ENCODE assay signal across 8 mouse cellular contexts in the genomic region with DNA sequence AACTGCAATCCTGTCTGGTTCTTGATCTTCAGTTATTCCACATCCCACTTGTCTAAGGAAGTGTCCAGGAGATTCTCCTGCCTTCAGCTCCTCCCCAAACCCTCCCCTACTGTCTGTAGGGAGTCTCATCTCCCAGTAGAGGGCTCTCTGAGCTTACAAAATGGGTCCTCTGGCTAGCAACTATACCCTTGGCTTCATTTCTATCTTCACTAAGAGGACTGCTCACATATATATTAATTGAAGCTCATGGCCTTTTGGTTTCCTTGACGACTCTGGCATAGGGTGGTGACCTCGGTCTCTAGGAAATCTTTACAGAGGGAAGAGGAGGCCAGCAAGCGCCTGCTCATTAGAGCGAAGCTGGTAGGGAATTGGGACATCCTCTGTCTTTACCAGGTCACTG. TPM values are rescaled to one million over a fixed set of nuclear protein-coding genes. Genes with fewer than 3 reads are reported as not detected.
DNase-seq lines count a peak whose midpoint lies in the region; ATAC-seq and TF ChIP-seq lines count a peak whose summit lies in the region.

No protein-coding gene starts in this region.

- TF ChIP-seq CTCF in lung, embryonic 14.5 days (IDR thresholded peaks at IDR 0.05; ENCODE audit: low read depth), result peak; percentile 73

- H3K27me3 ChIP-seq in neural tube, embryonic 12.5 days (replicated peaks), result 0 out of 2 replicates have a peak, but pooled peaks cover 4% of the 10 kb centered on the region
- no peaks in the 10 kb centered on the region for H3K27me3 ChIP-seq in heart, embryonic 16.5 days (ENCODE audit: control insufficient read depth, insufficient read depth, low read length)
- no peaks in the 10 kb centered on the region for H3K27me3 ChIP-seq in lung, embryonic 14.5 days (ENCODE audit: insufficient read depth, low read length)
- no peaks in the 10 kb centered on the region for H3K27me3 ChIP-seq in splenic B cell, adult 2 months (ENCODE audit: control insufficient read depth, insufficient read depth, low read length, poor library complexity, severe bottlenecking)

- H3K36me3 ChIP-seq in neural tube, embryonic 12.5 days, result peaks cover 18% of the 10 kb centered on the region; the same call in 1 of the 2 replicates
- H3K36me3 ChIP-seq in heart, embryonic 16.5 days (ENCODE audit: control insufficient read depth, insufficient read depth), result peaks cover 11% of the 10 kb centered on the region
- peaks cover 27% of the 10 kb centered on the region; the same call in 1 of the 2 replicates for H3K36me3 ChIP-seq in lung, embryonic 14.5 days (ENCODE audit: insufficient read depth)
- no peaks in the 10 kb centered on the region; the same call in none of the 2 replicates for H3K36me3 ChIP-seq in splenic B cell, adult 2 months (ENCODE audit: control insufficient read depth, insufficient read depth, low read length, poor library complexity, severe bottlenecking)

- H3K9me3 ChIP-seq in neural tube, embryonic 12.5 days, result no peaks in the 10 kb centered on the region
- H3K9me3 ChIP-seq in heart, embryonic 16.5 days (replicated peaks; ENCODE audit: control insufficient read depth, low read length), result no peaks in the 10 kb centered on the region
- no peaks in the 10 kb centered on the region for H3K9me3 ChIP-seq in lung, embryonic 14.5 days (ENCODE audit: low read depth, low read length)

- ATAC-seq in neural tube, embryonic 12.5 days (ENCODE audit: low FRiP score, low read depth), result no peak
- no peak for ATAC-seq in heart, embryonic 16.5 days (replicated peaks; ENCODE audit: extremely low read depth, insufficient read depth, low FRiP score)
- ATAC-seq in lung, embryonic 14.5 days (ENCODE audit: insufficient read depth), result peak; percentile 12; the same call in 1 of the 2 replicates
- no peak for ATAC-seq in erythroid progenitor cell, adult 5-6 weeks (replicated peaks; ENCODE audit: low FRiP score, poor library complexity, severe bottlenecking)

- 49% methylated on average over 4 of the region's 4 CpGs for WGBS in neural tube, embryonic 12.5 days
- 43% methylated on average over 4 of the region's 4 CpGs for WGBS in heart, embryonic 16.5 days
- 32% methylated on average over 4 of the region's 4 CpGs for WGBS in lung, embryonic 14.5 days

- peak overlapping the region; percentile 78 for H3K4me2 ChIP-seq in neural tube, embryonic 12.5 days (replicated peaks)
- peak overlapping the region; percentile 81; the same call in 1 of the 2 replicates for H3K4me2 ChIP-seq in heart, embryonic 16.5 days (ENCODE audit: low read depth, low read length)
- no peak overlapping the region; the same call in 1 of the 2 replicates for H3K4me2 ChIP-seq in lung, embryonic 14.5 days

- peak; percentile 68 for DNase-seq in adrenal gland, postnatal 14 days
- no peak for DNase-seq in adrenal gland, adult 8-10 months
- DNase-seq in neural tube, embryonic 10.5 days (ENCODE audit: extremely low spot score, low spot score), result no peak
- peak; percentile 83 for DNase-seq in lung, embryonic 14.5 days
- DNase-seq in splenic B cell, adult 2 months (ENCODE audit: low read depth, low spot score), result peak; percentile 63

- no peak overlapping the region for H3K4me3 ChIP-seq in neural tube, embryonic 12.5 days
- H3K4me3 ChIP-seq in heart, embryonic 16.5 days (ENCODE audit: low read length), result no peak overlapping the region
- no peak overlapping the region for H3K4me3 ChIP-seq in lung, embryonic 14.5 days (ENCODE audit: low read depth, low read length)

- H3K27ac ChIP-seq in neural tube, embryonic 12.5 days, result no peak overlapping the region
- H3K27ac ChIP-seq in heart, embryonic 16.5 days (ENCODE audit: low read length), result no peak overlapping the region
- H3K27ac ChIP-seq in lung, embryonic 14.5 days (ENCODE audit: low read depth), result no peak overlapping the region

- H3K9ac ChIP-seq in neural tube, embryonic 12.5 days, result no peak overlapping the region
- H3K9ac ChIP-seq in heart, embryonic 16.5 days (ENCODE audit: low read length), result no peak overlapping the region
- H3K9ac ChIP-seq in lung, embryonic 14.5 days, result no peak overlapping the region; the same call in 1 of the 2 replicates

- H3K4me1 ChIP-seq in neural tube, embryonic 12.5 days, result peaks cover 23% of the 10 kb centered on the region
- H3K4me1 ChIP-seq in heart, embryonic 16.5 days (ENCODE audit: control insufficient read depth, insufficient read depth, low read length), result peaks cover 21% of the 10 kb centered on the region
- H3K4me1 ChIP-seq in lung, embryonic 14.5 days (ENCODE audit: insufficient read depth), result peaks cover 12% of the 10 kb centered on the region

RNA-seq across cellular contexts. Expression of a gene that starts 9.1 kb away (rescaled TPM):
- total RNA-seq in adrenal gland, postnatal 14 days (2021), result 51.7 and 58.1 TPM in 2 replicates
- total RNA-seq in adrenal gland, adult 8-10 months (2022), result 10 to 100 TPM; 53.1 to 96.1 (median 73.9) TPM
- polyA plus RNA-seq in neural tube, embryonic 12.5 days (2016; fragmentation: Nextera tagmentation; extraction: Ambion mirVana), result 38.3 and 41.2 TPM in 2 replicates
- polyA plus RNA-seq in heart, embryonic 16.5 days (2015; fragmentation: Nextera tagmentation; extraction: Ambion mirVana), result 16.2 and 19.0 TPM in 2 replicates
- 18.3 and 19.6 TPM in 2 replicates for polyA plus RNA-seq in lung, embryonic 14.5 days (2014; fragmentation: Nextera tagmentation; extraction: Ambion mirVana)
- 1.4 and 4.6 TPM in 2 replicates for total RNA-seq in erythroid progenitor cell, adult 5-6 weeks (2015; ENCODE audit: low replicate concordance)
- total RNA-seq in erythroid progenitor cell, adult 5-6 weeks (2017; ENCODE audit: low replicate concordance), result 1.6 and 3.3 TPM in 2 replicates

RNA-seq across cellular contexts. Expression of a gene that starts 10.8 kb away (rescaled TPM):
- not detected in 2 replicates for total RNA-seq in adrenal gland, postnatal 14 days (2021)
- under 1 TPM; 0.12 to 1.00 (median 0.56) TPM for total RNA-seq in adrenal gland, adult 8-10 months (2022)
- 0.63 and 0.72 TPM in 2 replicates for polyA plus RNA-seq in neural tube, embryonic 12.5 days (2016; fragmentation: Nextera tagmentation; extraction: Ambion mirVana)
- polyA plus RNA-seq in heart, embryonic 16.5 days (2015; fragmentation: Nextera tagmentation; extraction: Ambion mirVana), result 0.14 and 0.25 TPM in 2 replicates
- 0.39 TPM in 2 replicates for polyA plus RNA-seq in lung, embryonic 14.5 days (2014; fragmentation: Nextera tagmentation; extraction: Ambion mirVana)
- total RNA-seq in erythroid progenitor cell, adult 5-6 weeks (2015; ENCODE audit: low replicate concordance), result not detected in 2 replicates
- not detected in 2 replicates for total RNA-seq in erythroid progenitor cell, adult 5-6 weeks (2017; ENCODE audit: low replicate concordance)

RNA-seq across cellular contexts. Expression of a gene that starts 18.7 kb away (rescaled TPM):
- 5.7 and 6.3 TPM in 2 replicates for total RNA-seq in adrenal gland, postnatal 14 days (2021)
- 10 to 100 TPM in 2 of 4 experiments, 1 to 10 TPM in 2; 6.2 to 13.8 (median 9.5) TPM for total RNA-seq in adrenal gland, adult 8-10 months (2022)
- 0.46 and 0.57 TPM in 2 replicates for polyA plus RNA-seq in neural tube, embryonic 12.5 days (2016; fragmentation: Nextera tagmentation; extraction: Ambion mirVana)
- polyA plus RNA-seq in heart, embryonic 16.5 days (2015; fragmentation: Nextera tagmentation; extraction: Ambion mirVana), result 12.9 and 13.0 TPM in 2 replicates
- 1.5 and 2.4 TPM in 2 replicates for polyA plus RNA-seq in lung, embryonic 14.5 days (2014; fragmentation: Nextera tagmentation; extraction: Ambion mirVana)
- not detected in 2 replicates for total RNA-seq in erythroid progenitor cell, adult 5-6 weeks (2015; ENCODE audit: low replicate concordance)
- not detected in 2 replicates for total RNA-seq in erythroid progenitor cell, adult 5-6 weeks (2017; ENCODE audit: low replicate concordance)

RNA-seq across cellular contexts. Expression of a gene that starts 42.1 kb away (rescaled TPM):
- 70.4 and 77.4 TPM in 2 replicates for total RNA-seq in adrenal gland, postnatal 14 days (2021)
- total RNA-seq in adrenal gland, adult 8-10 months (2022), result 100 to 1,000 TPM; 100 to 121 (median 110) TPM
- 68.5 and 70.0 TPM in 2 replicates for polyA plus RNA-seq in neural tube, embryonic 12.5 days (2016; fragmentation: Nextera tagmentation; extraction: Ambion mirVana)
- 38.0 and 45.8 TPM in 2 replicates for polyA plus RNA-seq in heart, embryonic 16.5 days (2015; fragmentation: Nextera tagmentation; extraction: Ambion mirVana)
- 68.5 and 75.4 TPM in 2 replicates for polyA plus RNA-seq in lung, embryonic 14.5 days (2014; fragmentation: Nextera tagmentation; extraction: Ambion mirVana)
- total RNA-seq in erythroid progenitor cell, adult 5-6 weeks (2015; ENCODE audit: low replicate concordance), result 3.8 TPM in 1 of 2 replicates, not detected in the other
- total RNA-seq in erythroid progenitor cell, adult 5-6 weeks (2017; ENCODE audit: low replicate concordance), result 1.4 and 2.2 TPM in 2 replicates

RNA-seq across cellular contexts. Expression of a gene that starts 50.1 kb away (rescaled TPM):
- total RNA-seq in adrenal gland, postnatal 14 days (2021), result 45.6 and 50.0 TPM in 2 replicates
- total RNA-seq in adrenal gland, adult 8-10 months (2022), result 10 to 100 TPM; 44.2 to 57.9 (median 48.4) TPM
- 82.9 and 83.2 TPM in 2 replicates for polyA plus RNA-seq in neural tube, embryonic 12.5 days (2016; fragmentation: Nextera tagmentation; extraction: Ambion mirVana)
- 64.4 and 68.6 TPM in 2 replicates for polyA plus RNA-seq in heart, embryonic 16.5 days (2015; fragmentation: Nextera tagmentation; extraction: Ambion mirVana)
- 61.3 and 63.6 TPM in 2 replicates for polyA plus RNA-seq in lung, embryonic 14.5 days (2014; fragmentation: Nextera tagmentation; extraction: Ambion mirVana)
- 15.5 and 19.3 TPM in 2 replicates for total RNA-seq in erythroid progenitor cell, adult 5-6 weeks (2015; ENCODE audit: low replicate concordance)
- 8.4 and 11.4 TPM in 2 replicates for total RNA-seq in erythroid progenitor cell, adult 5-6 weeks (2017; ENCODE audit: low replicate concordance)

Comparison
In these comparisons a context has a peak if more than half of its experiments do, and no peak if none do; other contexts are left out.
1. DNase-seq: peak in adrenal gland, postnatal 14 days (single experiment), lung, embryonic 14.5 days (single experiment) and splenic B cell, adult 2 months (single experiment); none in adrenal gland, adult 8-10 months (single experiment) and neural tube, embryonic 10.5 days (single experiment).